In genomic region chr7:128860141-128860540, GRCm38 (mm10) we compare ENCODE assay signal across 8 mouse cellular contexts.
DNase-seq lines count a peak whose midpoint lies in the region; ATAC-seq lines count a peak whose summit lies in the region.

No protein-coding gene starts in this region.

- no peak overlapping the region for H3K4me2 ChIP-seq in liver, embryonic 12.5 days

- H3K9ac ChIP-seq in liver, embryonic 12.5 days = no peak overlapping the region

- H3K4me3 ChIP-seq in liver, embryonic 12.5 days = no peak overlapping the region

- 0 out of 2 replicates have a peak, but pooled peaks cover 3% of the 10 kb centered on the region for H3K27me3 ChIP-seq in liver, embryonic 12.5 days (replicated peaks)

- no peak overlapping the region for H3K27ac ChIP-seq in liver, embryonic 12.5 days

- H3K9me3 ChIP-seq in liver, embryonic 12.5 days (replicated peaks) = no peaks in the 10 kb centered on the region

- peaks cover under 1% of the 10 kb centered on the region for H3K4me1 ChIP-seq in liver, embryonic 12.5 days

- H3K36me3 ChIP-seq in liver, embryonic 12.5 days = no peaks in the 10 kb centered on the region

- peak; percentile 11 to 36 for DNase-seq in urinary bladder, adult 18-20 months (ENCODE audit: low spot score in 2 of 2)
- DNase-seq in urinary bladder, postnatal 10 days (ENCODE audit: low spot score) = no peak
- DNase-seq in cerebellum, adult 9-11 months = peak; percentile 10
- DNase-seq in frontal cortex, postnatal 25 days (ENCODE audit: low spot score in 2 of 2) = peak; percentile 64 to 67
- peak; percentile 81 for DNase-seq in kidney, postnatal 10 days
- peak; percentile 45 for DNase-seq in ovary, postnatal 36 days (ENCODE audit: low spot score)
- DNase-seq in urinary bladder, adult 2 months (ENCODE audit: low spot score) = peak; percentile 37

- WGBS in liver, embryonic 12.5 days (ENCODE audit: insufficient replicate concordance) = 3% methylated on average over 3 of the region's 3 CpGs

- ATAC-seq in liver, embryonic 12.5 days = peak; percentile 77
